Mouse (Mus musculus) limb, embryonic 11.5 days (tissue): ENCODE measurements at regions not wholly inside any gene's neighbourhood (a gene's known extent, or its start where the extent isn't known, plus 50 kb on each side); places are given as distances from the start of the nearest gene placed in this dataset.

Source experiments
- ATAC-seq: fragments of 200-750 bp; cut with Nextera tagmentation; 2 replicates; pipeline ENCODE4 v1.8.0; 2017; ENCODE audit warnings: low read depth; ENCODE audit not compliant: insufficient number of reproducible peaks, low FRiP score, low TSS enrichment
- DNase-seq: peaks from one replicate; pipeline ENCODE4 v3.0.0-alpha.2; 2015; ENCODE audit warnings: low spot score
- H3K27ac ChIP-seq: fragments of 300-500 bp; sonication (generic); replicated peaks from 2 replicates; pipeline ENCODE4 v1.5.1; 2014; ENCODE audit warnings: low read depth, mild to moderate bottlenecking, low read length
- H3K27me3 ChIP-seq: fragments of 300-500 bp; sonication (generic); 2 replicates; pipeline ENCODE4 v1.6.1; 2014; ENCODE audit warnings: mild to moderate bottlenecking, low read length, mixed read lengths; ENCODE audit not compliant: control insufficient read depth, insufficient read depth
- H3K36me3 ChIP-seq: fragments of 300-500 bp; sonication (generic); 2 replicates; pipeline ENCODE4 v1.6.1; 2014; ENCODE audit warnings: mild to moderate bottlenecking, low read length, moderate library complexity, mixed read lengths; ENCODE audit not compliant: control insufficient read depth, insufficient read depth
- H3K4me1 ChIP-seq: fragments of 300-500 bp; sonication (generic); 2 replicates; pipeline ENCODE4 v1.6.1; 2014; ENCODE audit warnings: low read length, mixed read lengths; ENCODE audit not compliant: control insufficient read depth, insufficient read depth
- H3K4me2 ChIP-seq: fragments of 300-500 bp; sonication (generic); 2 replicates; pipeline ENCODE4 v1.6.1; 2014; ENCODE audit warnings: low read depth, mild to moderate bottlenecking, moderate library complexity; ENCODE audit not compliant: severe bottlenecking
- H3K4me3 ChIP-seq: fragments of 300-500 bp; sonication (generic); 2 replicates; pipeline ENCODE4 v1.5.1; 2014; ENCODE audit warnings: low read depth, low read length
- H3K9ac ChIP-seq: fragments of 300-500 bp; sonication (generic); 2 replicates; pipeline ENCODE4 v1.6.1; 2014; ENCODE audit warnings: mild to moderate bottlenecking, low read length
- H3K9me3 ChIP-seq: fragments of 300-500 bp; sonication (generic); 2 replicates; pipeline ENCODE4 v1.6.1; 2016; ENCODE audit warnings: low read length; ENCODE audit not compliant: control insufficient read depth
- WGBS: fragments of 180-500 bp; shearing (Covaris S2); extraction: QIAGEN DNeasy Blood & Tissue Kit; methylation state at CpG from one replicate; pipeline ENCODE4 v1.1.7; 2014; 5-methylcytosine and 5-hydroxymethylcytosine counted together

- WGBS: 24% methylated on average over 1 of the region's 1 CpGs
- no peak for ATAC-seq
Measured at GRCm38 (mm10) chr3:159010954-159011638, 449.1 kb upstream of the Lrrc7 start.

GRCm38 (mm10) chr3:159004013-159004412 lies 442.0 kb upstream of the Lrrc7 start:
- no peak overlapping the region for H3K4me2 ChIP-seq

More at GRCm38 (mm10) chr3:159010954-159011638, 449.1 kb upstream of the Lrrc7 start:
- Histone ChIP-seq H3K36me3 (no peaks in the 10 kb centered on the region), H3K4me2 (no peak overlapping the region), H3K9ac (no peak overlapping the region), H3K27me3 (no peaks in the 10 kb centered on the region), H3K4me1 (no peaks in the 10 kb centered on the region), H3K4me3 (no peak overlapping the region), H3K27ac (no peak overlapping the region), H3K9me3 (no peaks in the 10 kb centered on the region)
- DNase-seq: no peak

GRCm38 (mm10) chr3:158985438-158986111 lies 423.6 kb upstream of the Lrrc7 start:
- ATAC-seq: no peak
- Histone ChIP-seq H3K4me3 (no peak overlapping the region), H3K36me3 (no peaks in the 10 kb centered on the region), H3K27me3 (no peaks in the 10 kb centered on the region), H3K4me1 (no peaks in the 10 kb centered on the region), H3K27ac (no peak overlapping the region), H3K4me2 (no peak overlapping the region), H3K9ac (no peak overlapping the region), H3K9me3 (no peaks in the 10 kb centered on the region)
- no peak for DNase-seq
- WGBS: 83% methylated on average over 5 of the region's 5 CpGs

More at GRCm38 (mm10) chr3:159004013-159004412, 442.0 kb upstream of the Lrrc7 start:
- H3K36me3 ChIP-seq: no peaks in the 10 kb centered on the region
- H3K9me3 ChIP-seq: no peaks in the 10 kb centered on the region
- no peaks in the 10 kb centered on the region for H3K4me1 ChIP-seq
- H3K9ac ChIP-seq: no peak overlapping the region
- no peak overlapping the region for H3K27ac ChIP-seq
- WGBS: 30% methylated on average over 1 of the region's 1 CpGs
- H3K4me3 ChIP-seq: no peak overlapping the region
- no peak for DNase-seq
- no peak for ATAC-seq
- H3K27me3 ChIP-seq: no peaks in the 10 kb centered on the region

- H3K4me3 ChIP-seq: no peak overlapping the region
- no peak overlapping the region for H3K4me2 ChIP-seq
- ATAC-seq (no peak), DNase-seq (no peak)
- no peak overlapping the region for H3K27ac ChIP-seq
- no peaks in the 10 kb centered on the region for H3K4me1 ChIP-seq
- H3K9ac ChIP-seq: no peak overlapping the region
- H3K9me3 ChIP-seq: no peaks in the 10 kb centered on the region
- no peaks in the 10 kb centered on the region for H3K36me3 ChIP-seq
- H3K27me3 ChIP-seq: no peaks in the 10 kb centered on the region
Measured at GRCm38 (mm10) chr3:158947063-158947462, 385.0 kb upstream of the Lrrc7 start.

- no peak for DNase-seq
- no peak overlapping the region for H3K9ac ChIP-seq
- no peaks in the 10 kb centered on the region for H3K36me3 ChIP-seq
- 52% methylated on average over 2 of the region's 2 CpGs for WGBS
- H3K4me1 ChIP-seq: no peaks in the 10 kb centered on the region
- H3K9me3 ChIP-seq: no peaks in the 10 kb centered on the region
- ATAC-seq: no peak
- no peaks in the 10 kb centered on the region for H3K27me3 ChIP-seq
- no peak overlapping the region for H3K27ac ChIP-seq
- H3K4me2 ChIP-seq: no peak overlapping the region
- no peak overlapping the region for H3K4me3 ChIP-seq
Measured at GRCm38 (mm10) chr3:158905104-158905503, 343.1 kb upstream of the Lrrc7 start.

- DNase-seq (no peak), ATAC-seq (no peak)
- no peaks in the 10 kb centered on the region for H3K4me1 ChIP-seq
- H3K9me3 ChIP-seq: no peaks in the 10 kb centered on the region
- H3K4me3 ChIP-seq: no peak overlapping the region
- H3K36me3 ChIP-seq: no peaks in the 10 kb centered on the region
- H3K9ac ChIP-seq: no peak overlapping the region
- no peak overlapping the region for H3K4me2 ChIP-seq
- H3K27ac ChIP-seq: no peak overlapping the region
- no peaks in the 10 kb centered on the region for H3K27me3 ChIP-seq
Measured at GRCm38 (mm10) chr3:158899458-158899857, 337.4 kb upstream of the Lrrc7 start.

- H3K36me3 ChIP-seq: no peaks in the 10 kb centered on the region
- WGBS: 83% methylated on average over 1 of the region's 1 CpGs
- ATAC-seq: 0 out of 2 replicates have a peak, but pooled peaks have one; percentile 13
Measured at GRCm38 (mm10) chr3:158886732-158887386, 324.8 kb upstream of the Lrrc7 start.

GRCm38 (mm10) chr3:158886301-158886711 lies 324.3 kb upstream of the Lrrc7 start:
- no peaks in the 10 kb centered on the region for H3K9me3 ChIP-seq
- no peak overlapping the region for H3K4me2 ChIP-seq
- H3K4me1 ChIP-seq: no peaks in the 10 kb centered on the region
- no peak overlapping the region for H3K4me3 ChIP-seq
- H3K27me3 ChIP-seq: no peaks in the 10 kb centered on the region
- no peak for DNase-seq
- no peak for ATAC-seq
- H3K36me3 ChIP-seq: no peaks in the 10 kb centered on the region
- WGBS: 63% methylated on average over 3 of the region's 3 CpGs
- no peak overlapping the region for H3K9ac ChIP-seq
- H3K27ac ChIP-seq: no peak overlapping the region

More at GRCm38 (mm10) chr3:158886732-158887386, 324.8 kb upstream of the Lrrc7 start:
- Histone ChIP-seq H3K4me3 (no peak overlapping the region), H3K9ac (no peak overlapping the region), H3K9me3 (no peaks in the 10 kb centered on the region), H3K27me3 (no peaks in the 10 kb centered on the region), H3K4me1 (no peaks in the 10 kb centered on the region), H3K4me2 (no peak overlapping the region), H3K27ac (no peak overlapping the region)
- no peak for DNase-seq
